Mouse (Mus musculus): ENCODE measurements around the gene Lat2.

Gene Lat2

DNA sequence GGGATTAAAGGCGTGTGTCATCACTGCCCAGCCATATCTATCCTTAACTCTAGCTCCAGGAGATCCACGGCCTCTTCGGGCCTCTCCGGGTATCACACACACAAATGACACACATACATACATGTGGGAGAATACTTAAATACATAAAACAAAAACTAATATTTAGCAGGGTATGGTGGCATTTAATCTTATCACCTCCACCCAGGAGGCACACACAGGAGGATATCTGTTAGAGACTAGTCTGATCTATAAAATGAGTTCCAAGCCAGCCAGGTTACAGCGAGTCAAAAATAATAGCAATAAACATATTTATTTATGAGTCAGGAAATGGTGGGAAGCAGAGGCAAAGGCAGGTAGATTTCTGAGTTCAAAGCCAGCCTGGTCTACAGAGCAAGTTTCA lies 39.0 kb downstream of the Lat2 start:
- in situ Hi-C loops (cut with MboI, MseI) = loop anchor here (10.0 kb wide), 1 partner anchor 579 kb away; no protein-coding TSS in a partner anchor

- in situ Hi-C loops (cut with MboI, MseI) = loop anchor here (10.0 kb wide), 1 partner anchor 582 kb away; no protein-coding TSS in a partner anchor
Measured at GRCm38 (mm10) chr5:134572508-134573214, 42.2 kb downstream of the Lat2 start.

GRCm38 (mm10) chr5:134571730-134572507 lies 42.9 kb downstream of the Lat2 start:
- in situ Hi-C loops (cut with MboI, MseI) = loop anchor here (10.0 kb wide), 1 partner anchor 583 kb away; no protein-coding TSS in a partner anchor

DNA sequence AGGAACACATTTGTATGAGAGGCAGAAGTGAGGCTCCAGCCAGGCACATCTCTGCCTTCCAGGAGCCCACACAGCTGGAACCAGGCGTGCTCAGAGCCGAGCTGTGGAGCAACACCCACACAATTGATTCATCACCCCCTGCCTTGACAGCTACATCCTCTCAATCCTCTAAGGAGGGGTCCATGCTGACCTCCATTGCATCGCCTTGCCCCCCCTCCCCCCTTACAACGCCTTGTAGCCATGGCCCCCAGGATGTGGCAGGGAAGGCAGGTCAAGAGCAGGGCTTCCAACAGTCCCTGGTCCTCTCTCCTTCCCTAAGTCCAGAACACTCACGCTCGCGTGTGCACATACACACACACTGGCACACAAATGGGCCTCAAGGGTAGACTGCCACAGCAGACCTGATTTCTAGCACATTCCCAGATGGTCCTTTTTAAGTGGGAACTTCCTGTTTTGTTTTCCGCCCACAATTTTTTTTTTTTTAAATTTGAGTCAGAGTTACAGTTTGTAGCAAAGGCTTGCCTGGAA lies 45.8 kb downstream of the Lat2 start:
- in situ Hi-C loops (cut with MboI, MseI) = no loop called here

- in situ Hi-C loops (cut with MboI, MseI) = no loop called here
Measured at GRCm38 (mm10) chr5:134568030-134568429, 46.8 kb downstream of the Lat2 start.

GRCm38 (mm10) chr5:134567445-134567844 lies 47.4 kb downstream of the Lat2 start:
- in situ Hi-C loops (cut with MboI, MseI) = no loop called here

- in situ Hi-C loops (cut with MboI, MseI) = no loop called here
Measured at GRCm38 (mm10) chr5:134565696-134566095, 49.1 kb downstream of the Lat2 start.

- in situ Hi-C loops (cut with MboI, MseI) = no loop called here
Measured at GRCm38 (mm10) chr5:134564272-134564671, 50.6 kb downstream of the Lat2 start.

DNA sequence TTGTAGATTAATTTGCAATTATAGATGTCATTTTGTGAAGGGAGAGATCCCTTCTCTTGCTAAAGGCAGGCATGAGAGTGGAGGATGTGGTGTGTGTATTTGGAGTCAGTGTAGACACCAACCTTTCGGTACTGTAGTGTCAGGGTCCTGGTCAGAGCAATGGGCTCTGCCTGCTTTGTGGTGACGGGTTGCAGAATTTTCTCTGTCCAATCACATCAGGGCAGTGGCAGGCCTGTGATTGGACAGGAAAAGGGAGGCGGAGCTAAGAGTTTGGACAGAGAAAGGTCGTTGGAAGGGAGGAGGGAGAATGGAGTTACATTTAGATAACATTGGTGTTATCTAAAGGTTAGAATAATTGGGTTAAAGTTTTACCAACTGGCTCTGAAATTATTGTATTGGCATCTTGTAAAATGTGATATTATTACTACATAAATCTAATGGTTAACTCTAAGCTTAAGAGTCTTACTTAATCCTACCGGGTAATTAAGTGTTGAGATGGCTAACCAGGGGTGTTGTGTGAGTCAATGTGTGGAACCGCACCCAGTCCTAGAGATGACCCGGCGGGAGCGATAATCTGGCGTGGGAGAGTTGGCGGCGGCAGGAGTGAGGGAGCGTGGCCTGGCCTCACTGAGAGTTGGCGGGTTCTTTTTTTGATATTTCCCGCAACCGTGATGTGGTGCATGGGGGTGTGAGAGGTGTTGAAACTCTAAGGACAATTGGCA lies 54.2 kb downstream of the Lat2 start:
- in situ Hi-C loops (cut with MboI, MseI) = no loop called here

DNA sequence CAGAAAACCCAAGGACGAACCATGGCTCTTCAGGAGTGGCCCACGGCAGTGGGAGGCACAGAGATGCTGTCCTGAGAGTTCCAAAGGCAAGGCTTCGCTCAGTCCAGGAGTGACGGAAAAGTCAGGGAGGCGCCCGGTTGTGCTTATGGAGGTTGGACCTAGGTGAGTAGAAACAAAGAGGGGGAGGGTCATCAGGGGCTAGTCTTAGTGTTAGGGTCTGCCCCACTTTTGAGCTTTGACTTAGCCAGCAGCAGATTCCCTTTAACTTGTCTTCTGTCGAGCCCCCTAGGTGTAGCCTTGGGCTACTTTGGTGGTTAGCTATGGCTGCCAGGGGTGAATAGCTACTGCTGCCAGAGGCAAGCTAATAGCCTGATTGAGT lies 54.8 kb downstream of the Lat2 start, which contains the start of gene Syna:
Gene Syna (minus strand): TSS at position 101 of the 379 bp plus-strand sequence.
- in situ Hi-C loops (cut with MboI, MseI) = no loop called here

DNA sequence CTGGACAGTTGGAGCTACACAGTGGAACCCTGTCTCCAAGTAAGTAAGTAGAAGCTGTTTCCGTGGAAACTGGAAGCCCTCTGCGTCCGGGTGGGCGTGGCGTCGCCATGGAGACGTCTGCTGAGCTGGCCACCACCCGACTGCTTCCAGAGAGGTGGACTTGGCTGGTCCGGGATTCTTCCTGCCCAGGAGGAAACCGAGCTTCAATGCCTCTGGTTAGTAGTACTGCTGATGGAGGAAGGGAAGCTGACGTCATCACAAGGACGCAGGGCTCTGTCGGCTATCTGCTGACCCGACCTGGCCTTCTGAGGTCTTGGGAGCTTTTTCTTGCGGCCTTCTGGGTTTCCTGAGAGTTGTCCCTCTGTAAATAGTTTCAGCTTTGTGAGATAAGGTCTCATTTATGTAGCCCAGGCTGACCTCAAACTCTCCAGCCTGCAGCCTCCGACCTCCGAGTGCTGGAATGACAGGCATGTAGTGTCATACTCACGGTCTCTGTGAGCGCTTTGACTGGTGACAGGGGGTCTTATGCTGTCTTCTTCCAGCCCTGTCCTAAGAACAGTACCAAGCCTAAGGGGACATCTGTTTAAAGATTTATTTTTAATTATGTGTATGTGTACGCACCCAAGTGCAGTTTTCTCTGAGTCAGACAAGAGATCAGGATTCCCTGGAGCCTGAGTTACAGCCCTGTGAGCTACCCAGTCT lies 59.2 kb downstream of the Lat2 start:
- in situ Hi-C loops (cut with MboI, MseI) = no loop called here

- in situ Hi-C loops (cut with MboI, MseI) = no loop called here
Measured at GRCm38 (mm10) chr5:134553951-134554546, 60.8 kb downstream of the Lat2 start.

- in situ Hi-C loops (cut with MboI, MseI) = no loop called here
Measured at GRCm38 (mm10) chr5:134552110-134552972, 62.5 kb downstream of the Lat2 start, which contains the start of gene Clip2. Gene Clip2 (minus strand): TSS chr5:134552434.

DNA sequence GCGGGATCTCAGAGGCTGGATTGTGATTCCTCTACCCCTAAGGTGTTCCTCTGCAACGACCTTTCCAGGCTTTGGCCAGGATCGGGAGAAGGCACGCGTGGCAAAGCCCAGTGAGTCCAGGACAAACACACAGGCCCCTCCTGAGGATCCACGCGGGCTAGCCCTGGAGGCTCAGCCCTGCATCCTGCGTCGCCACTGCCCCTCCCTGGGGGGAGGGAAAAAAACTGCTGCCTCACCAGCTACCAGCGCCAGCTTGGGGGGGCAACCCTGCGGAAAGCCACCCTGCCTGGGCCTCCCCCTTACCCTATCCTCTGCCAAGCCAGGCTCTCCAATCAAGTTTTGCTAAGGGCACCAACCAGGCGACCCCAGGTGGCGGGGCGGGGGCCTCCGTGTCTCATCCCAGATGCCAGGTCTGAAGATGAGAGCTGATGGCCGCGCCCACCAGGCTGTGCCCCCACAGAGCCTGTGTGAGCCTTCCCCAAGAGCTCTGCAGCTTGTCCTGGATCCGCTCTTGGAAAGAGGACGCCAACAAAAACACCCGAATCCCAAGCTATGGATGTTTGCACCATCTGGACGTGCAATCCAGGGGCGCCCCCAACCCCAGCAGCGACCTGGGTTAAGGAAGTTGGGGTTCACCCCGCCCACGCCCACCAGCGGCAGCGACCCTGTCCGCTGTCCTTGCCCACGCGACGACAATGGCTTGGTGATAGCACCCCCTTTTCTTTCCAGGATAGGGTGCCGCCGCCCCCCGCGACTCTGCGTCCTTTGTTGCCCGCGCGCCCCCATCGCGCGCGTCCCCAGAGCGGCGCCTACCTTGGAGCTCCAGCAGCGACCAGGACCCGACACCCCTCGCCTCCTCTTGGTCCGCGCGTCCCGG lies 63.4 kb downstream of the Lat2 start:
- in situ Hi-C loops (cut with MboI, MseI) = no loop called here

DNA sequence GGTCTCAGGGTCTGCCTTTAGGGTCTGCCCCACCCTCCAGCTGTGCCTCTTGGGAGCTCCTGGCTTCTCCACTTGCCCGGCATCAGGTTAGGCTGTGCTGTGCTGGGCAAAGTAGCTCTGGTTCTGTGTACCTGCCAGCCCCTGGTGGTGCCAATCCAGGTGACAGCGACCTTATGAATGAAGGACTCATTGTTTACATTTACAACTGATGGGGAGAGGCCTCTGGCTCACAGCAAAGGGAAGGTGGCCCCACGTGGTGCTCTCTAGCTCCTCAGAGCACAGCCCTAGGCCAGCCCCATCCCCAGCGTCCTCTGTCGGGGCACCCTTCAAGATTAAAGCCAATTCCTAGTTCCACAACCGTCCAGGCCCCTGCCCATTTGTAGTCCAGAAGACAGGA lies 64.0 kb downstream of the Lat2 start:
- in situ Hi-C loops (cut with MboI, MseI) = no loop called here
